Mouse (Mus musculus): ENCODE measurements around the gene Tes3-ps. TPM values are rescaled to one million over a fixed set of nuclear protein-coding genes. Genes with fewer than 3 reads are reported as not detected.

The Tes3-ps gene
- polyA plus RNA-seq, 1 experiment from 2014 or later: 1.1 TPM

DNA sequence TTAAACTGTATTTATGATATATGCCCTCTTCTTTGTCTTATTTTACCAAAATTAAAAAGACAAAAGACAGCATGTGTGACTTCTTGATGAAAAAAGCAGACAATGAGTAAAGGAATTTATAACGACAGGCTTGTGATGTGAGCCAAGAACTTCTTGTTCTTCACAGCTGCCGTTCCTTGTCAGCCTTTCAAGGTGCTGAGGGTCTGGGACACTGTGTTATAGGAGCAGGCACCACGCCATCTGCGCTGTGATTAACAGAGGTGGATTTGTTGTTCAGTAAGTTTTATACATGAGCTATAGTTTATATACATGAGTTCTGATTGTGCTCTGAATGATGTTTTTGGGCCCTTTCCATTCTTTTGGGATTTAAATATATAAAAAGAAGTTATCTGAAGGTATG, 13.7 kb upstream of the Tes3-ps start:
- 82% methylated on average over 4 of the region's 4 CpGs for WGBS
- Histone ChIP-seq H3K27ac (ENCODE audit: low read depth, low read length) (no peak overlapping the region), H3K4me2 (replicated peaks; ENCODE audit: low read depth, low read length) (no peak overlapping the region), H3K4me3 (ENCODE audit: low read length) (no peak overlapping the region), H3K9ac (ENCODE audit: low read depth, low read length) (no peak overlapping the region), H3K36me3 (ENCODE audit: control insufficient read depth, insufficient read depth, low read length) (no peaks in the 10 kb centered on the region), H3K27me3 (ENCODE audit: control insufficient read depth, insufficient read depth, low read length) (no peaks in the 10 kb centered on the region), H3K4me1 (ENCODE audit: control insufficient read depth, insufficient read depth, low read length) (no peaks in the 10 kb centered on the region), H3K9me3 (ENCODE audit: control insufficient read depth, low read length) (no peaks in the 10 kb centered on the region)
- no peak for ATAC-seq (ENCODE audit: low FRiP score, low TSS enrichment)

DNA sequence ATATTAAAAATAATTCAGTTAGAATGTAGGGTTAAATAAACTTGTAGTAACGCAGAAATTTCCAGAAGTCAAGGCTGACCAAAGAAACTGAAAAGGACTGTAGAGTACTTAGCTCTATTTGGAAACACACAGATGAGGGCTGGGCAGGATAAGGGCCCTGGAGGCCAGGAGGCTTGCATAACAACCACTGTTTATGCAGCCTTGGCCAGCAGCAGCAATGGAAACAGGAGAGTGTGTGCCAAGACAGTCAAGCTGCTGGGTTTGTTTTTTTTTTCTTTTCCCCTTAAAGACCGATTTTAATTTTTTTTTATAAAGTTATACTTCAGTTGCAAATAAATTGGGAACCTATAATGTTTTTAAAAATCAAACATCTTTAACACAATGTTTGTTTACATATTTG, 13.1 kb upstream of the Tes3-ps start:
- 85% methylated on average over 2 of the region's 2 CpGs for WGBS
- Histone ChIP-seq H3K9me3 (ENCODE audit: control insufficient read depth, low read length) (no peaks in the 10 kb centered on the region), H3K4me3 (ENCODE audit: low read length) (no peak overlapping the region), H3K27ac (ENCODE audit: low read depth, low read length) (no peak overlapping the region), H3K36me3 (ENCODE audit: control insufficient read depth, insufficient read depth, low read length) (no peaks in the 10 kb centered on the region), H3K9ac (ENCODE audit: low read depth, low read length) (no peak overlapping the region), H3K4me1 (ENCODE audit: control insufficient read depth, insufficient read depth, low read length) (no peaks in the 10 kb centered on the region), H3K4me2 (replicated peaks; ENCODE audit: low read depth, low read length) (no peak overlapping the region), H3K27me3 (ENCODE audit: control insufficient read depth, insufficient read depth, low read length) (no peaks in the 10 kb centered on the region)
- no peak for ATAC-seq (ENCODE audit: low FRiP score, low TSS enrichment)

DNA sequence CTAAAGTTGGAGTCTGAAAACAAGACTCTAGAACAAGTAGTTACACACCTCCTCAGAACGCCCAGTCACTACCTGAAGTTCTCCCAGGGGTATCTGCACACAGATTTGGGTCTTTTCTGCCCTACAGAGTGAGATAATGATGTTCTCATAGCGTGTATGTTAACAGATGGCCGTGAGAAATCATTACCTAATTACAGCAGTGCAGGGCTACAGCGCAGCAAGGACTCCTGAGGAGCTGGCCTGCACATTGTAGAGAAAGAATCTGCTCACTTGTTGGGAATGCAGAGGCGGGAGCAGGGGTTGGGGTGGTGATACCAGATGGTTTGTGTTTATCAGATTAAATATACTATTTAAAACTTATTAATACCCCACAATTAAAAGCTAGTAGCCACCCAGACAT, 12.6 kb upstream of the Tes3-ps start:
- ATAC-seq (ENCODE audit: low FRiP score, low TSS enrichment): no peak
- H3K27me3 ChIP-seq (ENCODE audit: control insufficient read depth, insufficient read depth, low read length): no peaks in the 10 kb centered on the region
- no peak overlapping the region for H3K4me2 ChIP-seq (replicated peaks; ENCODE audit: low read depth, low read length)
- no peaks in the 10 kb centered on the region for H3K36me3 ChIP-seq (ENCODE audit: control insufficient read depth, insufficient read depth, low read length)
- 81% methylated on average over 5 of the region's 5 CpGs for WGBS
- no peak overlapping the region for H3K4me3 ChIP-seq (ENCODE audit: low read length)
- H3K27ac ChIP-seq (ENCODE audit: low read depth, low read length): no peak overlapping the region
- H3K9ac ChIP-seq (ENCODE audit: low read depth, low read length): no peak overlapping the region
- no peaks in the 10 kb centered on the region for H3K9me3 ChIP-seq (ENCODE audit: control insufficient read depth, low read length)
- no peaks in the 10 kb centered on the region for H3K4me1 ChIP-seq (ENCODE audit: control insufficient read depth, insufficient read depth, low read length)

DNA sequence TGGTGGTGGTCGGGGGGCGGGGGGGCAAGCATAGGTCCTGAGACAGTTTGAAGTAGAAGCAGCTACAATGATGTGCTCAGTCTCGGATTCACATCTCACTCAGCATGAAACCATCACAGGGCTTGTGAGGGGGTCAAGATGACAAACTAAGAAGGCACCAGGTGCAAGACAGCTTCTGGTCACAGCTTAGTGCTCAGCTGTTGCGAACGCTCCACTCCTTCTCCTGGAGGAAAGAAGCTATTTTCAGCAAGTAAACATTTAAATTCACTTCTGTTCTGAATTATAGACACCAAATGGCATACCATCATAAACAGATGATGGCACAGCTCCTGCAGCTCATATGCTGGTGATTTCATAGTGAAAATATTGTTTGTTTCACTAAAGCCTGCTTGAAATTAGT, 7.7 kb upstream of the Tes3-ps start:
- ATAC-seq (ENCODE audit: low FRiP score, low TSS enrichment): no peak
- Histone ChIP-seq H3K27me3 (ENCODE audit: control insufficient read depth, insufficient read depth, low read length) (no peaks in the 10 kb centered on the region), H3K9ac (ENCODE audit: low read depth, low read length) (no peak overlapping the region), H3K4me1 (ENCODE audit: control insufficient read depth, insufficient read depth, low read length) (no peaks in the 10 kb centered on the region), H3K4me2 (replicated peaks; ENCODE audit: low read depth, low read length) (no peak overlapping the region), H3K9me3 (ENCODE audit: control insufficient read depth, low read length) (no peaks in the 10 kb centered on the region), H3K36me3 (ENCODE audit: control insufficient read depth, insufficient read depth, low read length) (no peaks in the 10 kb centered on the region), H3K27ac (ENCODE audit: low read depth, low read length) (no peak overlapping the region), H3K4me3 (ENCODE audit: low read length) (no peak overlapping the region)
- WGBS: 92% methylated on average over 5 of the region's 5 CpGs

DNA sequence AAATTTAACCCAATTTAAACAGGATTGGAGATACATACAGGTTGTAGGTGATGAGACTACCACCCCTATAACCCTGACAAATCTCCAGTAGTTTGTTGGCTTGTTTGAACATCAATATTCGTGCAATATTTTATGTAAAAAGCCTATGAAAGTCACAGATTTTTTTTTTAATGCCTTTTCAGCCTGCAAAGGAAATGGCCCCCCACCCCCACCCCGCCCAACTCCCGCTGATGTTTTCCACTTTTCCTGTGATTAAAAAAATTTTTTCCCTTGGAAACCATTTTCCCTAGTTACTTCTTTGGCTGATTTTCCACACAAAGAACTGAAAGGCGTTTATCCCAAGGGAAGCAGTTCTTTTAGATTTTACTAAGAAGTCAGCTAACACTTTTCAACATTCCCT, 11.4 kb downstream of the Tes3-ps start, which contains the start of gene Ecm2:
TSS of gene Ecm2 (plus strand) at position 301 of the 400 bp plus-strand sequence.
- H3K9ac ChIP-seq (ENCODE audit: low read depth, low read length): no peak within 1 kb of the TSS
- H3K4me1 ChIP-seq (ENCODE audit: control insufficient read depth, insufficient read depth, low read length): no peaks in the 10 kb centered on the region
- no peak for ATAC-seq (ENCODE audit: low FRiP score, low TSS enrichment)
- no peaks in the 10 kb centered on the region for H3K9me3 ChIP-seq (ENCODE audit: control insufficient read depth, low read length)
- H3K27ac ChIP-seq (ENCODE audit: low read depth, low read length): no peak within 1 kb of the TSS
- no peak within 1 kb of the TSS for H3K4me3 ChIP-seq (ENCODE audit: low read length)
- 75% methylated on average over 4 of the region's 4 CpGs for WGBS
- H3K4me2 ChIP-seq (replicated peaks; ENCODE audit: low read depth, low read length): no peak within 1 kb of the TSS
- no peaks in the 10 kb centered on the region for H3K27me3 ChIP-seq (ENCODE audit: control insufficient read depth, insufficient read depth, low read length)
- no peaks in the 10 kb centered on the region for H3K36me3 ChIP-seq (ENCODE audit: control insufficient read depth, insufficient read depth, low read length)

DNA sequence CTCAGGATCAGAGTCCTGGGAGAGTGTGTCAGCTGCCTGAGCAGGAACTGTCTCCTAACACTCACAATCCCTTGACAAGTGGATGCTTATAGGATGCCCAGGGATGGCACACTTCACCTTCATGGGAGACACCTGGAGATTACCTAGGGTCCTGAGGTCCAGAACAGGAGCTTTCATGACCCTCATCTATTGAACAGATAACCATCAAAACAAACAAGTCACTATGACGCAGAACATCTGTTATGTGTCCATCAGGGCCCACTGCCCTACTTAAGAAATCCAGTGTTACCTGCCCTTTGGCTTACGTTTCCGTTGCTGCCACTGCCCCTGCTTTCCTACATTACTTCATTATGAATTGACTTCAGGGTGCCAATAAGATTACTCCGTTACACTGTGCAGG, 12.7 kb downstream of the Tes3-ps start:
- no peaks in the 10 kb centered on the region for H3K36me3 ChIP-seq (ENCODE audit: control insufficient read depth, insufficient read depth, low read length)
- ATAC-seq (ENCODE audit: low FRiP score, low TSS enrichment): no peak
- H3K4me2 ChIP-seq (replicated peaks; ENCODE audit: low read depth, low read length): no peak overlapping the region
- WGBS: 82% methylated on average over 4 of the region's 4 CpGs
- H3K27me3 ChIP-seq (ENCODE audit: control insufficient read depth, insufficient read depth, low read length): no peaks in the 10 kb centered on the region
- no peak overlapping the region for H3K4me3 ChIP-seq (ENCODE audit: low read length)
- H3K9ac ChIP-seq (ENCODE audit: low read depth, low read length): no peak overlapping the region
- no peaks in the 10 kb centered on the region for H3K4me1 ChIP-seq (ENCODE audit: control insufficient read depth, insufficient read depth, low read length)
- H3K9me3 ChIP-seq (ENCODE audit: control insufficient read depth, low read length): no peaks in the 10 kb centered on the region
- no peak overlapping the region for H3K27ac ChIP-seq (ENCODE audit: low read depth, low read length)

DNA sequence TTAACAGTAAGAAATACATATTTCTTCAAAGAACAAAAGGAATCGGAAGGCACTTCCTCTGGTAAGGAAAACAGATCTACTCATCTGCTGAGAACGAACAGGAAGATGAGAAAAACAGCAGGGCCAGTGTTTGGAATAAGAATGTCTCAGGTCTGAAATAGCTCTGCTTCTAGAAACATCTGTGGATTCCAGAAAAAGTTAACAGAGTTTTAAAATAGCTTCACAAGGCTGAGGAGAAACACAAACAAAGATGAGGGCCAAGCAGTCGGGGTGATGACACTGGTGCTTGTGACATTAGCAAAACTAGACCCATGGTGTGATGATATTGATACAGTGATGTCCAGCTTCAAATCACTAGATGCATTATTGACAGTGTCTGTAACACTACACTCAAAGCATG, 14.1 kb downstream of the Tes3-ps start:
- H3K9me3 ChIP-seq (ENCODE audit: control insufficient read depth, low read length): no peaks in the 10 kb centered on the region
- H3K4me3 ChIP-seq (ENCODE audit: low read length): no peak overlapping the region
- no peaks in the 10 kb centered on the region for H3K4me1 ChIP-seq (ENCODE audit: control insufficient read depth, insufficient read depth, low read length)
- no peak overlapping the region for H3K9ac ChIP-seq (ENCODE audit: low read depth, low read length)
- no peaks in the 10 kb centered on the region for H3K36me3 ChIP-seq (ENCODE audit: control insufficient read depth, insufficient read depth, low read length)
- no peak for ATAC-seq (ENCODE audit: low FRiP score, low TSS enrichment)
- 81% methylated on average over 3 of the region's 3 CpGs for WGBS
- H3K27me3 ChIP-seq (ENCODE audit: control insufficient read depth, insufficient read depth, low read length): no peaks in the 10 kb centered on the region
- no peak overlapping the region for H3K27ac ChIP-seq (ENCODE audit: low read depth, low read length)
- H3K4me2 ChIP-seq (replicated peaks; ENCODE audit: low read depth, low read length): no peak overlapping the region

DNA sequence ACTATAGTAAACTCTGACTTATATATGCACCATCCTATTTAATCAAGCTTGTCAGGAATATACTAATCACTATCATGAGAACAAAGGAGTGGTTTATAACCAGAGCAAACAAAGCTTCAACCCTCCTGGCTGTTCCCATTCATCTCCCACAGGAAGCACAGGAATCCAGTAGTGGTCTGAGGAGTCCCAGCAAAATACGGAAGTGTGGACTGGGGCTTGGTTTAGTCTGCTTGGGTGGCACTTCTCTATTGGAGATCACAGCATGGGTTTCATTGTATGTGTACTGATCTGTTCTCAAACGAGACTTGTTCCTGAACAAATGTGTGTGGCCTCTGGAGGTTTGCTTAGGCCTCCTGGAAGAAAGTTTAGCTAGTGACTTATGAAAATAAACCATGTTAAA, 25.6 kb downstream of the Tes3-ps start:
- H3K27ac ChIP-seq (ENCODE audit: low read depth, low read length): no peak overlapping the region
- no peaks in the 10 kb centered on the region for H3K4me1 ChIP-seq (ENCODE audit: control insufficient read depth, insufficient read depth, low read length)
- no peaks in the 10 kb centered on the region for H3K27me3 ChIP-seq (ENCODE audit: control insufficient read depth, insufficient read depth, low read length)
- no peak for ATAC-seq (ENCODE audit: low FRiP score, low TSS enrichment)
- H3K36me3 ChIP-seq (ENCODE audit: control insufficient read depth, insufficient read depth, low read length): no peaks in the 10 kb centered on the region
- no peak overlapping the region for H3K9ac ChIP-seq (ENCODE audit: low read depth, low read length)
- H3K9me3 ChIP-seq (ENCODE audit: control insufficient read depth, low read length): no peaks in the 10 kb centered on the region
- H3K4me2 ChIP-seq (replicated peaks; ENCODE audit: low read depth, low read length): no peak overlapping the region
- WGBS: 63% methylated on average over 2 of the region's 2 CpGs
- no peak overlapping the region for H3K4me3 ChIP-seq (ENCODE audit: low read length)

DNA sequence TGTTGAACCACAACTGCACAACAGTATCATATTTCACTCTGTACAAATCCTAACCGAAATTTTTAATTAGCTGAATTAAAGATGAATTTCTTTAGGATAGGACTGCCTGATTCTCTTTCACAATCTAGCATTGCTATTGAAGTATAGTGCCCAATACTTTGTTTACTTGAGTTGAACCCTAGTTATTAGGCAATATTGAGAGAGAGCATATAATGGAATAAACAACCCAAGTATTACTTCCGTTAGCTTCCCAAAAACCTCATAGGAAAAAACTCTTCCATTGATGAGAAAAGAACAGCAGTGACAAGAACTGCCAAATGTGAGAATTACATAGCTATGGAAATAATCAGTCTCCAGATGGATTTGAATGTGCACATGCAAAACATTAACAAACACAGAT, 33.1 kb downstream of the Tes3-ps start:
- no peak for ATAC-seq (ENCODE audit: low FRiP score, low TSS enrichment)
- Histone ChIP-seq H3K27me3 (ENCODE audit: control insufficient read depth, insufficient read depth, low read length) (no peaks in the 10 kb centered on the region), H3K36me3 (ENCODE audit: control insufficient read depth, insufficient read depth, low read length) (no peaks in the 10 kb centered on the region), H3K4me1 (ENCODE audit: control insufficient read depth, insufficient read depth, low read length) (no peaks in the 10 kb centered on the region), H3K9me3 (ENCODE audit: control insufficient read depth, low read length) (no peaks in the 10 kb centered on the region), H3K9ac (ENCODE audit: low read depth, low read length) (no peak overlapping the region), H3K4me2 (replicated peaks; ENCODE audit: low read depth, low read length) (no peak overlapping the region), H3K4me3 (ENCODE audit: low read length) (no peak overlapping the region), H3K27ac (ENCODE audit: low read depth, low read length) (no peak overlapping the region)
- WGBS: 73% methylated on average over 2 of the region's 2 CpGs

DNA sequence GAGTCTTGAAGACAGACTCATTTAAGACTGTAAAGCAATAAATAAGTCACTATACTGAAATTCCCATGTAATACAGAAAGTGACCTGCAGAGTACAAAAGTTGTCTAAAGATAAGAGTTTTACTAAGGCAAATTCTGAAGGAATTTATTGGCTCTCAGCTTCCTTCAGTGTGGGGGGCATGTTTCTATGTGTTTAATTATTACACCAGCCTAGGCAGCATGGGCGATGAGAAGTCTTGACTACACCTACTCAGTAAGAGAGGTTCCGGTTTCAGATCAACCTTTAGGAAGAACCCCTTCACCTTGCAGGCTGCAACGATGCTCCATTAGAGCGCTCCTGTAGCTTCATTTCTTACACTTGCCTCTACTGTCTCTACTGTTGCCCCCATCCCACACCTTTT, 37.5 kb downstream of the Tes3-ps start:
- H3K27ac ChIP-seq (ENCODE audit: low read depth, low read length): no peak overlapping the region
- H3K9me3 ChIP-seq (ENCODE audit: control insufficient read depth, low read length): no peaks in the 10 kb centered on the region
- H3K4me1 ChIP-seq (ENCODE audit: control insufficient read depth, insufficient read depth, low read length): no peaks in the 10 kb centered on the region
- no peak overlapping the region for H3K9ac ChIP-seq (ENCODE audit: low read depth, low read length)
- no peak for ATAC-seq (ENCODE audit: low FRiP score, low TSS enrichment)
- no peak overlapping the region for H3K4me2 ChIP-seq (replicated peaks; ENCODE audit: low read depth, low read length)
- H3K27me3 ChIP-seq (ENCODE audit: control insufficient read depth, insufficient read depth, low read length): no peaks in the 10 kb centered on the region
- WGBS: 92% methylated on average over 4 of the region's 4 CpGs
- H3K4me3 ChIP-seq (ENCODE audit: low read length): no peak overlapping the region
- no peaks in the 10 kb centered on the region for H3K36me3 ChIP-seq (ENCODE audit: control insufficient read depth, insufficient read depth, low read length)

Measured in kidney, embryonic 14.5 days (tissue).